Mouse (Mus musculus) hindbrain, embryonic 11.5 days (tissue): Measurements from ENCODE around the gene Ascc2. TPM values are rescaled to one million over a fixed set of nuclear protein-coding genes. Genes with fewer than 3 reads are reported as not detected.

Source experiments
- ATAC-seq: fragments of 200-750 bp; cut with Nextera tagmentation; 2 replicates; pipeline ENCODE4 v1.8.0; 2017; ENCODE audit warnings: mild to moderate bottlenecking, moderate TSS enrichment, moderate library complexity; ENCODE audit not compliant: low FRiP score
- DNase-seq: peaks from one replicate; pipeline ENCODE4 v3.0.0-alpha.2; 2015; ENCODE audit warnings: low spot score
- H3K27ac ChIP-seq: fragments of 300-500 bp; sonication (generic); 2 replicates; pipeline ENCODE4 v1.5.1; 2014; ENCODE audit warnings: mild to moderate bottlenecking, low read depth, low read length
- H3K27me3 ChIP-seq: fragments of 300-500 bp; sonication (generic); 2 replicates; pipeline ENCODE4 v1.6.1; 2014; ENCODE audit warnings: mild to moderate bottlenecking, low read length, moderate library complexity, mixed read lengths; ENCODE audit not compliant: control insufficient read depth, insufficient read depth
- H3K36me3 ChIP-seq: fragments of 300-500 bp; sonication (generic); 2 replicates; pipeline ENCODE4 v1.6.1; 2014; ENCODE audit warnings: mild to moderate bottlenecking, low read length, moderate library complexity, mixed read lengths; ENCODE audit not compliant: control insufficient read depth, insufficient read depth
- H3K4me1 ChIP-seq: fragments of 300-500 bp; sonication (generic); replicated peaks from 2 replicates; pipeline ENCODE4 v1.6.1; 2014; ENCODE audit warnings: low read length, mixed read lengths; ENCODE audit not compliant: control insufficient read depth, insufficient read depth
- H3K4me2 ChIP-seq: fragments of 300-500 bp; sonication (generic); replicated peaks from 2 replicates; pipeline ENCODE4 v1.6.1; 2014; ENCODE audit warnings: mild to moderate bottlenecking, low read depth, low read length
- H3K4me3 ChIP-seq: fragments of 300-500 bp; sonication (generic); 2 replicates; pipeline ENCODE4 v1.5.1; 2014; ENCODE audit warnings: low read depth, low read length
- H3K9ac ChIP-seq: fragments of 300-500 bp; sonication (generic); 2 replicates; pipeline ENCODE4 v1.6.1; 2014; ENCODE audit warnings: low read depth, low read length
- H3K9me3 ChIP-seq: fragments of 300-500 bp; sonication (generic); 2 replicates; pipeline ENCODE4 v1.6.1; 2016; ENCODE audit warnings: low read length; ENCODE audit not compliant: control insufficient read depth
- WGBS: fragments of 180-500 bp; shearing (Covaris S2); extraction: QIAGEN DNeasy Blood & Tissue Kit; methylation state at CpG from one replicate; pipeline ENCODE4 v1.1.7; 2014; 5-methylcytosine and 5-hydroxymethylcytosine counted together
- polyA plus RNA-seq: library from polyadenylated mRNA; unstranded; fragments of >200 nt; fragmentation: Nextera tagmentation; extraction: Ambion mirVana; gene quantifications from 2 replicates; pipeline ENCODE4 v1.2.1, GENCODE M21; 2014

Gene Ascc2
- polyA plus RNA-seq, 1 experiment from 2014 or later: 31.5 TPM

- Histone ChIP-seq H3K4me2 (no peak overlapping the region), H3K27me3 (no peaks in the 10 kb centered on the region), H3K27ac (no peak overlapping the region), H3K9ac (no peak overlapping the region), H3K9me3 (no peaks in the 10 kb centered on the region), H3K4me1 (no peaks in the 10 kb centered on the region), H3K36me3 (no peaks in the 10 kb centered on the region), H3K4me3 (no peak overlapping the region)
- ATAC-seq (no peak), DNase-seq (peak; percentile 16)
- 47% methylated on average over 12 of the region's 12 CpGs for WGBS
Observed at GRCm38 (mm10) chr11:4602691-4603441, 34.7 kb upstream of the Ascc2 start.

- WGBS: 51% methylated on average over 6 of the region's 6 CpGs
- DNase-seq (no peak), ATAC-seq (no peak)
- Histone ChIP-seq H3K36me3 (no peaks in the 10 kb centered on the region), H3K4me1 (no peaks in the 10 kb centered on the region), H3K4me3 (no peak overlapping the region), H3K27me3 (no peaks in the 10 kb centered on the region), H3K27ac (no peak overlapping the region), H3K4me2 (no peak overlapping the region), H3K9ac (no peak overlapping the region), H3K9me3 (no peaks in the 10 kb centered on the region)
Observed at GRCm38 (mm10) chr11:4604441-4604840, 33.1 kb upstream of the Ascc2 start.

GRCm38 (mm10) chr11:4605414-4605813 is 32.1 kb upstream of the Ascc2 start:
- no peak for DNase-seq
- Histone ChIP-seq H3K4me1 (no peaks in the 10 kb centered on the region), H3K36me3 (no peaks in the 10 kb centered on the region), H3K9ac (no peak overlapping the region), H3K4me3 (no peak overlapping the region), H3K27me3 (no peaks in the 10 kb centered on the region), H3K4me2 (no peak overlapping the region), H3K27ac (no peak overlapping the region), H3K9me3 (no peaks in the 10 kb centered on the region)
- 58% methylated on average over 7 of the region's 7 CpGs for WGBS
- ATAC-seq: no peak

GRCm38 (mm10) chr11:4606541-4606940 is 31.0 kb upstream of the Ascc2 start:
- WGBS: 93% methylated on average over 1 of the region's 1 CpGs
- no peak overlapping the region for H3K4me3 ChIP-seq
- no peak overlapping the region for H3K4me2 ChIP-seq
- no peaks in the 10 kb centered on the region for H3K4me1 ChIP-seq
- DNase-seq (no peak), ATAC-seq (no peak)
- H3K9ac ChIP-seq: no peak overlapping the region
- H3K36me3 ChIP-seq: no peaks in the 10 kb centered on the region
- H3K27ac ChIP-seq: no peak overlapping the region
- no peaks in the 10 kb centered on the region for H3K27me3 ChIP-seq
- H3K9me3 ChIP-seq: no peaks in the 10 kb centered on the region

GRCm38 (mm10) chr11:4611904-4612303 is 25.6 kb upstream of the Ascc2 start:
- H3K4me3 ChIP-seq: no peak overlapping the region
- DNase-seq (no peak), ATAC-seq (no peak)
- H3K9me3 ChIP-seq: no peaks in the 10 kb centered on the region
- no peaks in the 10 kb centered on the region for H3K4me1 ChIP-seq
- no peak overlapping the region for H3K9ac ChIP-seq
- WGBS: 85% methylated on average over 2 of the region's 2 CpGs
- H3K27ac ChIP-seq: no peak overlapping the region
- no peak overlapping the region for H3K4me2 ChIP-seq
- no peaks in the 10 kb centered on the region for H3K36me3 ChIP-seq
- H3K27me3 ChIP-seq: no peaks in the 10 kb centered on the region

- H3K27ac ChIP-seq: no peak within 1 kb of the TSS
- no peaks in the 10 kb centered on the region for H3K4me1 ChIP-seq
- no peak within 1 kb of the TSS for H3K4me3 ChIP-seq
- no peak within 1 kb of the TSS for H3K4me2 ChIP-seq
- ATAC-seq: no peak
- no peak within 1 kb of the TSS for H3K9ac ChIP-seq
- no peaks in the 10 kb centered on the region for H3K9me3 ChIP-seq
- no peaks in the 10 kb centered on the region for H3K27me3 ChIP-seq
- no peaks in the 10 kb centered on the region for H3K36me3 ChIP-seq
- no peak for DNase-seq
- WGBS: 82% methylated on average over 16 of the region's 16 CpGs
Observed at GRCm38 (mm10) chr11:4620017-4620485, 17.5 kb upstream of the Ascc2 start, which contains the start of gene Gm11032. Gene Gm11032 (plus strand): TSS chr11:4620067.

GRCm38 (mm10) chr11:4620501-4621108 is 16.9 kb upstream of the Ascc2 start:
- no peak for ATAC-seq
- no peak for DNase-seq
- H3K4me1 ChIP-seq: no peaks in the 10 kb centered on the region
- H3K9me3 ChIP-seq: no peaks in the 10 kb centered on the region
- no peak overlapping the region for H3K4me3 ChIP-seq
- no peak overlapping the region for H3K4me2 ChIP-seq
- H3K27me3 ChIP-seq: no peaks in the 10 kb centered on the region
- H3K9ac ChIP-seq: no peak overlapping the region
- WGBS: 66% methylated on average over 13 of the region's 13 CpGs
- no peak overlapping the region for H3K27ac ChIP-seq
- H3K36me3 ChIP-seq: no peaks in the 10 kb centered on the region

- Histone ChIP-seq H3K27me3 (no peaks in the 10 kb centered on the region), H3K9ac (no peak overlapping the region), H3K4me2 (no peak overlapping the region), H3K36me3 (no peaks in the 10 kb centered on the region), H3K9me3 (no peaks in the 10 kb centered on the region), H3K4me3 (no peak overlapping the region), H3K4me1 (no peaks in the 10 kb centered on the region), H3K27ac (no peak overlapping the region)
- ATAC-seq (no peak), DNase-seq (no peak)
- WGBS: 77% methylated on average over 4 of the region's 4 CpGs
Observed at GRCm38 (mm10) chr11:4621866-4622265, 15.7 kb upstream of the Ascc2 start.

GRCm38 (mm10) chr11:4622442-4622986 is 15.0 kb upstream of the Ascc2 start:
- H3K27ac ChIP-seq: no peak overlapping the region
- 72% methylated on average over 7 of the region's 7 CpGs for whole genome bisulfite sequencing
- DNase-seq: no peak
- ATAC-seq: no peak
- H3K9ac ChIP-seq: no peak overlapping the region
- no peaks in the 10 kb centered on the region for H3K36me3 ChIP-seq
- H3K4me3 ChIP-seq: no peak overlapping the region
- no peaks in the 10 kb centered on the region for H3K9me3 ChIP-seq
- no peak overlapping the region for H3K4me2 ChIP-seq
- no peaks in the 10 kb centered on the region for H3K27me3 ChIP-seq
- H3K4me1 ChIP-seq: no peaks in the 10 kb centered on the region
